Mouse (Mus musculus) heart, embryonic 13.5 days (tissue): Measurements from ENCODE around the gene A4galt. TPM values are rescaled to one million over a fixed set of nuclear protein-coding genes. Genes with fewer than 3 reads are reported as not detected.

ENCODE experiments used
- ATAC-seq: fragments of 200-750 bp; cut with Nextera tagmentation; 2 replicates; pipeline ENCODE4 v1.8.0; 2017; ENCODE audit warnings: moderate TSS enrichment; ENCODE audit not compliant: insufficient number of reproducible peaks, low FRiP score, low TSS enrichment; ENCODE audit errors: extremely low read depth
- H3K27ac ChIP-seq: fragments of 300-500 bp; sonication (generic); replicated peaks from 2 replicates; pipeline ENCODE4 v1.5.1; 2015; ENCODE audit warnings: moderate library complexity, mild to moderate bottlenecking, inconsistent platforms
- H3K27me3 ChIP-seq: fragments of 300-500 bp; sonication (generic); replicated peaks from 2 replicates; pipeline ENCODE4 v1.6.1; 2015; ENCODE audit warnings: mild to moderate bottlenecking, inconsistent platforms
- H3K36me3 ChIP-seq: fragments of 300-500 bp; sonication (generic); 2 replicates; pipeline ENCODE4 v1.6.1; 2015; ENCODE audit warnings: mild to moderate bottlenecking, inconsistent platforms
- H3K4me1 ChIP-seq: fragments of 300-500 bp; sonication (generic); 2 replicates; pipeline ENCODE4 v1.6.1; 2015; ENCODE audit warnings: inconsistent platforms
- H3K4me2 ChIP-seq: fragments of 300-500 bp; sonication (generic); 2 replicates; pipeline ENCODE4 v1.6.1; 2015; ENCODE audit warnings: inconsistent platforms, mild to moderate bottlenecking, moderate library complexity
- H3K4me3 ChIP-seq: fragments of 300-500 bp; sonication (generic); 2 replicates; pipeline ENCODE4 v1.5.1; 2015; ENCODE audit warnings: moderate library complexity, mild to moderate bottlenecking, inconsistent platforms
- H3K9ac ChIP-seq: fragments of 300-500 bp; sonication (generic); 2 replicates; pipeline ENCODE4 v1.6.1; 2015; ENCODE audit warnings: inconsistent platforms, mild to moderate bottlenecking, moderate library complexity
- H3K9me3 ChIP-seq: fragments of 300-500 bp; sonication (generic); 2 replicates; pipeline ENCODE4 v1.6.1; 2016; ENCODE audit warnings: inconsistent platforms
- WGBS: fragments of 180-500 bp; shearing (Covaris S2); methylation state at CpG from one replicate; pipeline ENCODE4 v1.1.7; 2015; ENCODE audit warnings: mixed read lengths; 5-methylcytosine and 5-hydroxymethylcytosine counted together
- polyA plus RNA-seq: library from polyadenylated mRNA; unstranded; fragments of >200 nt; fragmentation: Nextera tagmentation; extraction: Ambion mirVana; gene quantifications from 2 replicates; pipeline ENCODE4 v1.2.1, GENCODE M21; 2015

The A4galt gene
- polyA plus RNA-seq, 1 experiment from 2014 or later, result 0.47 TPM

GRCm38 (mm10) chr15:83265269-83265668, 13.7 kb upstream of the A4galt start:
- no peak overlapping the region for H3K9ac ChIP-seq
- H3K4me3 ChIP-seq, result no peak overlapping the region
- WGBS, result 20% methylated on average over 1 of the region's 1 CpGs
- no peaks in the 10 kb centered on the region for H3K27me3 ChIP-seq
- no peak overlapping the region for H3K27ac ChIP-seq
- H3K4me2 ChIP-seq, result no peak overlapping the region
- no peaks in the 10 kb centered on the region for H3K9me3 ChIP-seq
- H3K36me3 ChIP-seq, result no peaks in the 10 kb centered on the region
- no peak for ATAC-seq
- peaks cover 3% of the 10 kb centered on the region; the same call in 1 of the 2 replicates for H3K4me1 ChIP-seq

GRCm38 (mm10) chr15:83263405-83263804, 11.8 kb upstream of the A4galt start:
- Histone ChIP-seq H3K4me1 (peaks cover 2% of the 10 kb centered on the region; the same call in 1 of the 2 replicates), H3K36me3 (no peaks in the 10 kb centered on the region), H3K4me2 (no peak overlapping the region), H3K4me3 (no peak overlapping the region), H3K27me3 (no peaks in the 10 kb centered on the region), H3K9ac (no peak overlapping the region), H3K9me3 (no peaks in the 10 kb centered on the region), H3K27ac (no peak overlapping the region)
- 60% methylated on average over 5 of the region's 5 CpGs for WGBS
- no peak for ATAC-seq

GRCm38 (mm10) chr15:83257906-83258305, 6.3 kb upstream of the A4galt start:
- Histone ChIP-seq H3K4me2 (0 out of 2 replicates have a peak overlapping the region, but pooled peaks have one; percentile 1), H3K27me3 (peaks cover 7% of the 10 kb centered on the region), H3K9me3 (peaks cover 4% of the 10 kb centered on the region; the same call in 1 of the 2 replicates), H3K27ac (no peak overlapping the region), H3K4me3 (no peak overlapping the region), H3K4me1 (no peaks in the 10 kb centered on the region), H3K9ac (no peak overlapping the region), H3K36me3 (no peaks in the 10 kb centered on the region)
- WGBS, result 71% methylated on average over 13 of the region's 13 CpGs
- no peak for ATAC-seq

DNA sequence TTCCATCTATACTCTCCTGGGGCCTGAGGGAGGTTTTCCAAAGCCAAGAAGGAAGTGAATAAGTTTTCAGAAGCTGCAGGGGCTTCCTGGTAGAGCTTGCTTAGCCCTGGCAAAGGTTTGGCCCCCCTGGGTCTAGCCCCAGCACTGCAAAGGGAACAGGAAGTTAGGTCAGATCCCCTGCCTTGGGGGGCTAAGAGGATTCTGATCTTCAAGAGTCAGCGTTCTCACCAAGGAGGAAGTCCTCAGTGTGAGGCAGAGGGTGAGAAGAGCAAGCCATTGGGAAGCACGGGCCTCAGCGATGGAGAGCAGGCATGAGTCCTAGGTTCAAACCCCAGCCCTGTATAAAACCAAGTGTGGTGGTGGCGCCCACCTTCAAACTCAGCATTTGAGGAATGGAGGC, 4.9 kb upstream of the A4galt start:
- no peak overlapping the region for H3K4me3 ChIP-seq
- peaks cover 4% of the 10 kb centered on the region; the same call in 1 of the 2 replicates for H3K9me3 ChIP-seq
- no peaks in the 10 kb centered on the region for H3K36me3 ChIP-seq
- peaks cover 3% of the 10 kb centered on the region; the same call in 1 of the 2 replicates for H3K4me1 ChIP-seq
- H3K4me2 ChIP-seq, result no peak overlapping the region
- H3K9ac ChIP-seq, result no peak overlapping the region
- H3K27ac ChIP-seq, result no peak overlapping the region
- ATAC-seq, result no peak
- 62% methylated on average over 4 of the region's 4 CpGs for WGBS
- H3K27me3 ChIP-seq, result peaks cover 21% of the 10 kb centered on the region

DNA sequence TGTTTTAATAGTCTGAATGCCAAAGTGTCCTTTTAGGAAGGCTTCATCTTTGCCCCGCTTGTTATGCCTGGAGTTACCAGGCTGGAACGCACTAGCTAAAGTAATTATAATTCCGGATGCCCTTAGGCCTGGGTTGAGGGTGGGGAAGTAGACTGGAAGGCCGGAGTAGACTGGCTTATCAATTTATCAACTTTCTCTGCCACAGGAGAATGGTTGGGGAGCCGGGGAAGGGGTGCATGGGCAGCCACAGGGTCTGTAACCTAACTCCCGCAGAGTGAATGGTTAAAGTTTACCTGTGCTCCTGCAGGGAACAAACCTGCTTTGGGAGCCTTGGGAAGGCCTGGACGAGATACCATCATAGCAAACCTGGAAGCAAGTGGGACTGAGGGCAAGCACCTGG, 4.4 kb upstream of the A4galt start:
- no peaks in the 10 kb centered on the region for H3K36me3 ChIP-seq
- WGBS, result 81% methylated on average over 7 of the region's 7 CpGs
- no peak overlapping the region for H3K4me2 ChIP-seq
- H3K9me3 ChIP-seq, result peaks cover 4% of the 10 kb centered on the region; the same call in 1 of the 2 replicates
- ATAC-seq, result no peak
- peaks cover 26% of the 10 kb centered on the region for H3K27me3 ChIP-seq
- no peak overlapping the region for H3K27ac ChIP-seq
- H3K9ac ChIP-seq, result no peak overlapping the region
- H3K4me1 ChIP-seq, result peaks cover 9% of the 10 kb centered on the region
- no peak overlapping the region for H3K4me3 ChIP-seq

DNA sequence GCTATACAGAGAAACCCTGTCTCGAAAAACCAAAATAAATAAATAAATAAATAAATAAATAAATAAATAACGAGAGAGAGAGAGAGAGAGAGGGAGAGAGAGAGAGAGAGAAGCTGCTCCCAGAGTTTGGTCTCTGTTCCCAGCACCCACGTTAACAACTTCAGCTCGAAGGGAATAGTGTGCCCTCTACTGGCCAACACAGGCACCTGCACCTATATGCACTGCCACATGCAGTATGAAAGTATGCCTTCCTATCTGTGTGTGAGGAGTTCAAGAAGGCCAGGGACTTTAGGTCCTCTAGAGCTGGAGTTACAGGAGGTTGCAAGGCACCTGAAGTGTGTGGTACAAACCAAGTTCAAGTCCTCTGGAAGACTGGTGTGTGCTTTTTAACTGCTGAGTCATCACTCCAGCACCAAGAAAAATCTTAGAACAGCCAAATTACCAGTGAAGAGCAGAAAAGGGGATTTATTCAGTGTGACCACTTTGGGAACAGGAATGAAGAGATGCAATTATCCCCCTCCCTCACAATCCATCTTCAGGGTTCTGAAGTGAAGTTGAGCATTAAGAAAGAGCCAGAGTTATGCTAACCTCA, 3.7 kb upstream of the A4galt start:
- Histone ChIP-seq H3K27me3 (peaks cover 33% of the 10 kb centered on the region), H3K36me3 (no peaks in the 10 kb centered on the region), H3K9me3 (peaks cover 4% of the 10 kb centered on the region; the same call in 1 of the 2 replicates), H3K9ac (no peak overlapping the region), H3K27ac (no peak overlapping the region), H3K4me1 (peaks cover 13% of the 10 kb centered on the region), H3K4me3 (no peak overlapping the region), H3K4me2 (no peak overlapping the region)
- no peak for ATAC-seq
- WGBS, result 87% methylated on average over 4 of the region's 4 CpGs

- no peak overlapping the region for H3K27ac ChIP-seq
- H3K9ac ChIP-seq, result no peak overlapping the region
- no peak overlapping the region for H3K4me2 ChIP-seq
- no peak for ATAC-seq
- peaks cover 40% of the 10 kb centered on the region for H3K27me3 ChIP-seq
- H3K4me1 ChIP-seq, result peaks cover 13% of the 10 kb centered on the region
- WGBS, result 48% methylated on average over 10 of the region's 10 CpGs
- peaks cover 4% of the 10 kb centered on the region; the same call in 1 of the 2 replicates for H3K9me3 ChIP-seq
- H3K4me3 ChIP-seq, result no peak overlapping the region
- H3K36me3 ChIP-seq, result no peaks in the 10 kb centered on the region
Observed at GRCm38 (mm10) chr15:83254372-83255070, 2.9 kb upstream of the A4galt start.

- ATAC-seq, result no peak
- peaks cover 59% of the 10 kb centered on the region for H3K27me3 ChIP-seq
- peaks cover 4% of the 10 kb centered on the region; the same call in 1 of the 2 replicates for H3K9me3 ChIP-seq
- H3K36me3 ChIP-seq, result no peaks in the 10 kb centered on the region
- H3K9ac ChIP-seq, result no peak overlapping the region
- WGBS, result 60% methylated on average over 14 of the region's 14 CpGs
- H3K4me1 ChIP-seq, result peaks cover 13% of the 10 kb centered on the region
- no peak overlapping the region; the same call in 1 of the 2 replicates for H3K4me3 ChIP-seq
- no peak overlapping the region for H3K27ac ChIP-seq
- peak overlapping the region; percentile 93; the same call in 1 of the 2 replicates for H3K4me2 ChIP-seq
Observed at GRCm38 (mm10) chr15:83252060-83252459, 486 bp upstream of the A4galt start.

- Histone ChIP-seq H3K27ac (no peak overlapping the region), H3K9me3 (peaks cover 4% of the 10 kb centered on the region; the same call in 1 of the 2 replicates), H3K4me3 (peak overlapping the region; percentile 63), H3K4me2 (peak overlapping the region; percentile 93), H3K9ac (peak overlapping the region; percentile 73), H3K27me3 (peaks cover 70% of the 10 kb centered on the region), H3K4me1 (peaks cover 13% of the 10 kb centered on the region), H3K36me3 (no peaks in the 10 kb centered on the region)
- no peak for ATAC-seq
- 4% methylated on average over 20 of the region's 20 CpGs for WGBS
Observed at GRCm38 (mm10) chr15:83250651-83251175, 861 bp downstream of the A4galt start.

- H3K4me2 ChIP-seq, result no peak overlapping the region
- no peak overlapping the region for H3K9ac ChIP-seq
- ATAC-seq, result no peak
- no peak overlapping the region for H3K4me3 ChIP-seq
- peaks cover 70% of the 10 kb centered on the region for H3K27me3 ChIP-seq
- no peaks in the 10 kb centered on the region for H3K36me3 ChIP-seq
- H3K27ac ChIP-seq, result no peak overlapping the region
- H3K4me1 ChIP-seq, result peaks cover 13% of the 10 kb centered on the region
- no peaks in the 10 kb centered on the region; the same call in 1 of the 2 replicates for H3K9me3 ChIP-seq
- WGBS, result 80% methylated on average over 12 of the region's 12 CpGs
Observed at GRCm38 (mm10) chr15:83249535-83250287, 1.9 kb downstream of the A4galt start.

DNA sequence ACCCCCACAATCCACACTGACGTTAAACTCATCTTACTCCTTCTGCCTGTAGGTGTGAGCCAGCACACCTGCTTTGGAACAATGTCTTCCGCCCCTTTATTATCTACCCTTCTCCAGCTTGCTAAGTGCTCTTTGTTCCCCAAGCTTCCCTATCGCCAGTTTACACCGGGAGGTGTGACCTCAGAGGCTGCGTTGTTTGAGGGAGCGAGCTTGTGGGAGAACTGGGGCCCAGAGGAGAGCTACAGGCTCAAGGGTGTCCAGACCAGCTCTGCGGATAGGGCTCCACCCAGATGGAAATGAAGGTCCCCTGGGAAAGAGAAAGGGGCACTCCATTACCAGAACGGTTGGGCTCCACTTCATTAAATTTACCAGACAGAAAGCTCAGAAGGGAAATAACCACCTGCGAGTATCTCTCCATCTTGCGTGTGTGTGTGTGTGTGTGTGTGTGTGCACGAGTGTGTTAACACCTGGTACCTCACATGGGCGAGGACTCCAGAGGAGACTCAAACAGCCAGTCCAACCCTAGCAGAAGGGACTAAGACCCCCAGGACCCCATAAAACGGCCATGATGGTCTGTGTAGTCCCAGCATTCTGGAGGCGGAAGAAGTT, 3.2 kb downstream of the A4galt start:
- WGBS, result 54% methylated on average over 14 of the region's 14 CpGs
- H3K36me3 ChIP-seq, result no peaks in the 10 kb centered on the region

More for the DNA sequence above, 3.2 kb downstream of the A4galt start:
- H3K9ac ChIP-seq, result no peak overlapping the region
- H3K4me2 ChIP-seq, result no peak overlapping the region
- no peak for ATAC-seq
- H3K4me1 ChIP-seq, result peaks cover 13% of the 10 kb centered on the region
- no peak overlapping the region for H3K27ac ChIP-seq
- H3K9me3 ChIP-seq, result no peaks in the 10 kb centered on the region
- H3K4me3 ChIP-seq, result no peak overlapping the region
- H3K27me3 ChIP-seq, result peaks cover 68% of the 10 kb centered on the region
